Mouse (Mus musculus) bone marrow macrophage, adult 2 months (primary cell): Measurements from ENCODE around the gene Adamts3.

Source experiments
- CTCF ChIP-seq: IDR thresholded peaks from 2 replicates; pipeline ENCODE4 v1.5.1; 2012; ENCODE audit warnings: low read depth, mild to moderate bottlenecking, low read length, moderate library complexity
- POLR2A ChIP-seq: IDR thresholded peaks from 2 replicates; pipeline ENCODE4 v1.6.1; 2012; ENCODE audit warnings: mild to moderate bottlenecking, low read depth, low read length, borderline replicate concordance

- no peak for TF ChIP-seq POLR2A
- TF ChIP-seq CTCF = no peak
Measured at GRCm38 (mm10) chr5:89846551-89846950, 36.6 kb downstream of the Adamts3 start.
